Mouse (Mus musculus) neural tube, embryonic 12.5 days (tissue): ENCODE results near the gene Olfr1322. TPM values are rescaled to one million over a fixed set of nuclear protein-coding genes. Genes with fewer than 3 reads are reported as not detected.

Experiments used
- ATAC-seq: fragments of 200-750 bp; cut with Nextera tagmentation; 2 replicates; pipeline ENCODE4 v1.8.0; 2017; ENCODE audit warnings: low read depth, mild to moderate bottlenecking, moderate TSS enrichment, moderate library complexity; ENCODE audit not compliant: low FRiP score
- H3K27ac ChIP-seq: fragments of 300-500 bp; sonication (generic); 2 replicates; pipeline ENCODE4 v1.5.1; 2016
- H3K27me3 ChIP-seq: fragments of 300-500 bp; sonication (generic); replicated peaks from 2 replicates; pipeline ENCODE4 v1.6.1; 2016; ENCODE audit warnings: mild to moderate bottlenecking
- H3K36me3 ChIP-seq: fragments of 300-500 bp; sonication (generic); 2 replicates; pipeline ENCODE4 v1.6.1; 2016; ENCODE audit warnings: mild to moderate bottlenecking
- H3K4me1 ChIP-seq: fragments of 300-500 bp; sonication (generic); 2 replicates; pipeline ENCODE4 v1.6.1; 2016
- H3K4me2 ChIP-seq: fragments of 300-500 bp; sonication (generic); replicated peaks from 2 replicates; pipeline ENCODE4 v1.6.1; 2016; ENCODE audit warnings: mild to moderate bottlenecking
- H3K4me3 ChIP-seq: fragments of 300-500 bp; sonication (generic); 2 replicates; pipeline ENCODE4 v1.5.1; 2016
- H3K9ac ChIP-seq: fragments of 300-500 bp; sonication (generic); 2 replicates; pipeline ENCODE4 v1.6.1; 2016; ENCODE audit warnings: mild to moderate bottlenecking
- H3K9me3 ChIP-seq: fragments of 300-500 bp; sonication (generic); 2 replicates; pipeline ENCODE4 v1.6.1; 2016; ENCODE audit warnings: mild to moderate bottlenecking
- WGBS: fragments of 180-500 bp; shearing (Covaris S2); methylation state at CpG from one replicate; pipeline ENCODE4 v1.1.7; 2016; 5-methylcytosine and 5-hydroxymethylcytosine counted together
- polyA plus RNA-seq: library from polyadenylated mRNA; unstranded; fragments of >200 nt; fragmentation: Nextera tagmentation; extraction: Ambion mirVana; gene quantifications from 2 replicates; pipeline ENCODE4 v1.2.1, GENCODE M21; 2016

Olfr1322 gene
- polyA plus RNA-seq, result not detected in 2 replicates

- ATAC-seq, result no peak
- no peaks in the 10 kb centered on the region for H3K36me3 ChIP-seq
- H3K9ac ChIP-seq, result no peak within 1 kb of the TSS
- H3K27me3 ChIP-seq, result no peaks in the 10 kb centered on the region
- H3K4me1 ChIP-seq, result no peaks in the 10 kb centered on the region
- no peaks in the 10 kb centered on the region for H3K9me3 ChIP-seq
- no peak within 1 kb of the TSS for H3K4me3 ChIP-seq
- no peak within 1 kb of the TSS for H3K27ac ChIP-seq
- no peak within 1 kb of the TSS for H3K4me2 ChIP-seq
- WGBS, result 83% methylated on average over 2 of the region's 2 CpGs
Measured at GRCm38 (mm10) chrX:49891383-49891782, at the start of gene Olfr1322. Olfr1322 (minus strand) TSS chrX:49891483.

DNA sequence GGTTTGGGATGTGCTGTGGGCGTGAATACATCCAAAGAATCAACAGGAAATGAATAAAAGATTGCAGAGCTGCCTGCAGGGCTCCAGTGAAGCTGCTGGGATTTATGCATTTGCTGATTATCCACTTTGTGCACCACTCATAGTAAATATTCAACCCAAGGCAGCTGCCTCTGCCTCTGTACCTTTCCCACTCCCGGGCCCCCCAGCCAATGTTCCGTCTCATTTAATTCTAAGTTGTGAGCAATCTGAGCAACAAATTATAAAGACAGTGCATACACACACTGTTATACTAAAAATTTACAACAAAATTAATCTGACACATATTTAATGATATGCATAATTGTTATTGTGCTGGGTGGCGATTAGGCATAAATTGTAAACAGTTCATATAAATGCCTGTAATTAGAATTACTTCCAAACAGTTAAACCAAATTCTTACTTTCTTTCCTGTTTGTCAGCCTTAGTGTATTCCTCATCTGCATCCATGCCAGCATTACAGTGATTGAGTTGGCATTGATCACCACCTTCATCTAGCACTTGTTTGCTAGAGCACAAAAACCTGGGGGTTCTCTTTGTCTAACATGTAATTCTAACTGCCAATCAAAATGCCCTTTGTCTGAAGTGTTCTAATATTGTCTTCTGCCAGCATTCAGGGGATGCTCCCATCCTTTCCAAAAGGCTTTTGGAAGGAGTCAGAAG is 13.5 kb downstream of the Olfr1322 start:
- Histone ChIP-seq H3K4me3 (no peak overlapping the region), H3K27me3 (no peaks in the 10 kb centered on the region), H3K4me1 (no peaks in the 10 kb centered on the region), H3K4me2 (no peak overlapping the region), H3K27ac (no peak overlapping the region), H3K36me3 (no peaks in the 10 kb centered on the region), H3K9ac (no peak overlapping the region), H3K9me3 (no peaks in the 10 kb centered on the region)
- WGBS, result 78% methylated on average over 4 of the region's 4 CpGs
- ATAC-seq, result no peak

Other genes starting within 250 kb of the Olfr1322 start
- gene Olfr1320, start 219.2 kb downstream of the Olfr1322 start, polyA plus RNA-seq, result not detected in 2 replicates
- not detected in 2 replicates for gene Olfr1321, start 156.4 kb downstream of the Olfr1322 start, polyA plus RNA-seq
- 0.93 and 2.3 TPM in 2 replicates for gene Igsf1, start 93.7 kb downstream of the Olfr1322 start, polyA plus RNA-seq
- gene Olfr1323, start 127.9 kb upstream of the Olfr1322 start, polyA plus RNA-seq, result not detected in 2 replicates